Mouse (Mus musculus): ENCODE data around the gene Prl6a1.

The Prl6a1 gene

DNA sequence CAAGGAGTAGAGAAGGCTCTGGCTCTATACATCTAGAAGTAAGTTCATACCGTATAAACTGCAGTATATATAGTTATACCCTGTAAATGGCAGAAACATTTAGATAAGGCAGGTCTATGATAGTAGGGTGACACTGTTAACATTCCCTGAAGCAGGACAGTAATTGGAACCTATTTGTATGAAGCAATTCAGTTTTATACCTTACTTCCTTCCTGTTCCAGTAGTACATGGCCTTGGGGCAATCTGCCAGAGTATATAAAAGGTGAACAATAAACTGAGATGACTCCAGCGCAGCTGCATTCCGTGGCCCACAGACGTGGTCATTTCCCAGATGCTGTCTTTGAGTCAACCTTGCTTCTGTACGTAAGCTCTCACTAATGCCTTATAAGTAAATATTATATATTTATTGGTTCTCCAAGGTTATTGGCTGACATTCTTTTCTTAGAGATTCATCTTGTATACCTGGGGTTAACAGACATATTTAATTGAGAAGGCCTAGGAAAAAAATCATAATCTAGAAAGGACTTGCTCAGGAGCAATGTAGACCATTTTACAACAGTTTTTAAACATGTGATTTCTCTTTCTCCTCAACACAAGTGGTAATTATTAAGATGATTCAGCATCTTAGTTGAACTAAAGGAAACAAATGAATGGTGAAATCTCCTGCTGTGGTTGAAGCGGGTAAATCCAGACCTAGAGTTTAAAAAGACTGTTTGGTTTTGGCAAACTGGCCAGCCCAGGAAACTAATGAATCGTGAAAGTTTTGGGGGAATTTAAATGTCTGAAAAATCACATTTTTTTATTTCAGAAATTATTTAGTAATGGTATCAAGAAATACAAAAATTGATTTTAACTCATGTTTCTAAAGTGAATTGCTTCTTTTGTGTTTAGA, at the start of gene Prl6a1:
TSS of gene Prl6a1 (plus strand) at position 294 of the 892 bp plus-strand sequence.
- DNase-seq: no peak

DNA sequence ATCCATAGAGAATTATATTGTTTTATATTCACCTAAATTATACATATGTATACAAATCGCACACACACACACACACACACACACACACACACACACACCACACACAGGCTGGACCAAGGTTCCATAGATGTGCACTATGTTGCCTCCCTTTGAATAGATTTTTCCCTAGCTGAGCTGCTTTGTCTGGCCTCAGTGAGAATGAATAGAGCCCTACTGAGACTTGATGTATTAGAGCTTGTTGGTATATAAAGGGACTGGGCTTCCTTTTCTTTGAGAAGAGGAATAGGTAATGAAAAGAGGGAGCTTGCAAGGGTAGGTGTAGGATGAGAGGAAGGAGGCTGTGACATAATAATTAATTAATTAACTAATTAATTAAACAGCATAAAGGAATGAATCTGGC, 22.6 kb downstream of the Prl6a1 start:
- no peak for DNase-seq

- no peak for DNase-seq
These were observed 30.4 kb downstream of the Prl6a1 start for GRCm38 (mm10) chr13:27342733-27343275.

DNA sequence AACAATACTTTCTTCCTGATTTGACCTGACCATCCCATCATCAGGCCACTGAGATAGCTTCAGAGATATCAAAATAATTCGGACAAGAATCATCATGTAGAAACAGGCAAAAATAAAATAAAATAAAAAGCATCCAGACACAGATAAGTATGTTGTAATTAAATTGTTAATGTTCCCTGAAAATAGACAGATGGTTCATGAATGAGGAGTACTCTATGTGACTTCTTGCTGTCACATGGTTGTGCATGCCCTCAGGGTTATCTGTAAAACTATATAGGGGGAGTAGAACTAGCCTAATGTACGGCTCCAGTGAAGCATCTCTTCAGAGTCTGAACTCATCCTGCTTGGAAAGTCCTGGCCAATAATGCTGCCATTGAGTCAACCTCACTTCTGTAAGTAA, 32.9 kb downstream of the Prl6a1 start, which contains the start of gene Prl8a2:
TSS of gene Prl8a2 (plus strand) at position 301 of the 400 bp plus-strand sequence.
- no peak for DNase-seq
